Mouse (Mus musculus) urinary bladder, postnatal 25 days (tissue): ENCODE results near the gene Anxa1.

ENCODE experiments used
- DNase-seq: peaks from one replicate; pipeline ENCODE4 v3.0.0; 2022; ENCODE audit warnings: low spot score

The Anxa1 gene

DNA sequence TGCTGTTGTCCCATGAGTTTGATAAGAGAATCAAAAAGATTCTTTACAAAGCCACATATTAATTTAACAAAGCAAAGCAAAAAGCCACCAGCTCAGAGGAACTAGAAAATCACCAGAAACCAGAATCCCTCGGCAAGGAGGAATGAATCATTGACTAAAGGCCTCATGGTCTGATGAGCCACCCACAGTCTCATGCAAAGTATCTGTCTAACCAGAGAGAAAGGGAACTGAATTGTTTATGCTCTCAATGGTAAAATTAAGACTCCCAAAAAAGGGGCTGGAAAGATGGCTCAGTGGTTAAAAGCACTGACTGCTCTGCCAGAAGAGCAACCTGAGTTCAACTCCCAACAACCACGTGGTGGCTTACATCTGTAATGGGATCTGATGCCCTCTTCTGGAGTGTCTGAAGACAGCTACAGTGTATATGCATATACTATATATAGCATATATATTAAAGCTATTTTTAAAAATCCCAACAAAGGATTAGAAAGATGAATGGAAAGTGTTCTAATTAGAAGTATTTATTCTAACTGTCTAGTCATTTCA, 9.5 kb downstream of the Anxa1 start:
- no peak for DNase-seq

DNA sequence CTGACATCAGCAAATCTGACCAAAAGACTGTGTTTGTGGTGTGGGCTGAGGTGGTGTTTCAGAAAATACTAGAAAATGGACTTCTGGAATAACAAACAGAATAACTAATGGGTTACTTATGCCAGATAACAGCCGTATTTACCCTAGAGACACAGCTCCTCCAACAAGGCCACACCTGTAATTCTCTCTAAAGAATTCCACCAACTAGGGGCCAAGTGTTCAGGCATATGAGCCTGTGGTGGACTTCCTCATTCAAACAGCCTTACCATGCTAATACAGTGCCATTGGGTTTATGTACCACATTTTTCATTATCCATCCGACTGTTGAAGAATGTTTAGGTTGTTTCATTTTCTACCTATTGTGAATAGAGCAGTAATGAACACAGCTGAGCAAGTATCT, 20.6 kb downstream of the Anxa1 start:
- DNase-seq, result no peak

DNA sequence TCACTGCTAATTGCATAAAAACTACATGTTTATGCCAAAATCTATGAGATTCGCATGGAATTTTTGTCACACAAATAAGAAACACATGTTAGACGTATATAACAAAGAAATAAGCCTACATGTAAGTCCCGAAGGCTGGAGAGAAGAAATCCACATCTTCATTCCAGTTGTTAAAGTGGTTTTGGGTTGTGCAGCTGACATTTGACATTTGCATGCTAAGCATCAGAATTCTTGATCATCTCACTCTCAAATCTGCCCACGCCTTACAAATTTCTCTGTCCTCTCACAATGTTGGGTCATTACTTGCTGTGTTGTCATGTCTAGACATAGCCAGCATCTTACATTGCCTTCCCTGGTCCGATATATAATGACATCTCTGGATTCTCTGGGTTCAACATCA, 24.2 kb downstream of the Anxa1 start:
- DNase-seq, result no peak

DNA sequence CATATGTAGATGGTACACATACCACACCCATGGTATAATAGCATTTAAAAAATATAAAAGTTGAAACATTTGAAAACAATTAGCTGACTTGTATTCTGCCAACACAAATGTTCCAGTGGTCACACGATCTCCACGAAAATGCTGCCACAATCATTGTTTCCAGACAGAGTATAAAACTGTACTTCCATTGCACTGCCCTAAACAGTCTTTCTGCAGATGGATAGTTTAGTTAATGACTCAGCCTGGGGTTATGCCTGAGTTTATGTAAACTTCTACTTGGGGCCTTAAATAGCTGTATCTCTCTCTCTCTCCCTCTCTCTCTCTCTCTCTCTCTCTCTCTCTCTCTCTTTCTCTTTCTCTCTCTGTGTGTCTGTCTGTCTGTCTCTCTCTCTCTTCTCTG, 24.7 kb downstream of the Anxa1 start:
- DNase-seq, result no peak

DNA sequence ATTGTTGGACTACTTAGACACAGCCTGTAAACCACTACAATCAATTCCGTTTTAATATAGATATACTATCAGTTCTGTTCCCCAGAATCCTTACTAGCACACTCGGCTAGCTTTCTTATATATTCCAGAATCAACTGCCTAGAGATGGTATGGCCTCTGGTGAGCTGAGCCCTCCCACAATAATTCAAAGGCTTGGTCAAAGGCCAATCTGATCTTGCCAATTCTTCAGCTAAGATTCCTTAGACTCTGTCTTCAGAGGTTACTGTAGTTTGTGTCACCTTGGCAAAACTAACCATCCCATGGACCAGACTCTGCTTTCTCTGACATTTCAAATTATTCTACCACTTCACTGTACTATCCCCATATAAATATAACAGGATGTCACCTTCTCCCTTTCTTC, 25.4 kb downstream of the Anxa1 start:
- no peak for DNase-seq

DNA sequence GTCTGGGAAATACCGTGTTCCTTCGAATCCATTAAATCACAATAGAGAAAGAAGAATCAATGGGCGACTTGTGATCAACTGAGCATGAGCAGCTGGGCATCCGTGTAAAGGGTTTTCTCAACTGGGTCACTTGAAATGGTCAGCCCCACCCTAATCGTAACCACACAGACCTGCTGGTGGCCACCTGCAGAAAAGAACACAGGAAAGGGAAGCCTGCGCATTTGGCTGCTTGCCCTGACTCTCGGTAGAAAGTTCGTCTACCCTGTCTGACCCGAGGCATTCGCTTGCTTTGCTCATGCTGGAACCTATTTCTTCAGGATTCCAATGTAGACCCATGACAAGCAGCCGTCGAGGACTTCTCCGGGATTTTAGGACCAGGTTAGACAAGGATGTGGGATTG, 25.8 kb downstream of the Anxa1 start:
- DNase-seq, result no peak

DNA sequence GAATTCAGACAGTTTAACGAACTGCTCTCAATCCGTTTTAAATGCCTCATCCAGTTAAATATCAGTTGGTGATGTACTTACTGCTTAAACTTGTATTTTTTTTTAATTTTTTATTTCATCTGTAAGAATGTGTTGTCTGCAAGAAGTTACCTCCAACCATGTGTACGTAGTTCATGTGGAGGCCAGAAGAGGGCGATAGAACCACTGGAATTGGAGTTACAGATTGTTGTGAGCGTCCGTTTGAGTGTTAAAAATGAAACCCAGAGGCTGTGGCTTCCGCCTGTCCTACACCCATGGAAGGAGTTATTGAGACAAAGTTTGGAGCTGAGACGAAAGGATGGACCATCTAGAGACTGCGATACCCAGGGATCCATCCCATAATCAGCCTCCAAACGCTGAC, 27.5 kb downstream of the Anxa1 start:
- DNase-seq, result no peak

DNA sequence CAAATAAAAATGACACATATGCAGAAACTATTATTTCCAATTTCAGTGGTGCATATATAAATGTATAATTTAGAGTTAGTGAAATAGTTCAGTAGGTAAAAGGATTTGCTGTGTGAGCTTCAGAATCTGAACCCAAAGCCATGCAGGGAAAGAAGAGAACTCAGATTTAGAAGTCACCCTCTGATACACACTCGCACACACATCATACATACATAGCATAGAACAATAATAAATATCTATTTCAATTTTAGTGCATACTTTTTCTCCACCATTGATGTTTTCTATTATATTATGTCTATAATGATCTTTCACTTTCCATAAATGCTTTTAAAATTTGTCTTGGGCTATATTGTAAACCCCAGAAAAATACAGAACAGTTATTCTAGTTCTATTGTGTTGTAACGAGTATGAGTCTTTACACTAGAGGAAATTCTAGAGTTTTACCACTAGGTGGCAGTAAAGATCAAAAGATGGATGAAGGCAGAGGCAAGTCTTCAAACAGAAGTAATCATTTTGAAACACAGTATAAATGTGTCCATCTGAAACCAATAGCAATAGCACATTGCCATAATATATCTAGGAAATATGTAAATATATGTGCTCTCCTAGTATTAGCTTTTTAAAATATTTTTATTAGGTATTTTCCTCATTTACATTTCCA, 28.7 kb downstream of the Anxa1 start:
- no peak for DNase-seq

DNA sequence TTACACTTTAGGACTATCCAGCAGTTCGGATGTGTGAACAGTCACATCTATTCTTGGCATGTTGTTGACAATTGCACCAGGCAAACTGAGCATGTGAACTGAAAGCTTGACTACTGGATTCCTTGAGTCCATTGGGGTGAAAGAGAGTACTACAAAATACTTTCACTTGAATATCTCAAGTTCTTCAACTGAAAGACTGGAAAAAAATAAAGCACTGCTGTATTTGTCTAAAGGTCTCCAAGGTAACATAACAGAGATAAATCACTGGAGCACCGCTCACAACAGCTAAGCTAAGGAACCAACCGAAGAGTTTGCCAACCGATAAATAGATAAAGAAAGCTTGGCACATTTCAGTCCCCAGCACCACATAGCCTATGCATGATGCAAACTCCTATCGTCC, 32.1 kb downstream of the Anxa1 start:
- DNase-seq, result no peak

DNA sequence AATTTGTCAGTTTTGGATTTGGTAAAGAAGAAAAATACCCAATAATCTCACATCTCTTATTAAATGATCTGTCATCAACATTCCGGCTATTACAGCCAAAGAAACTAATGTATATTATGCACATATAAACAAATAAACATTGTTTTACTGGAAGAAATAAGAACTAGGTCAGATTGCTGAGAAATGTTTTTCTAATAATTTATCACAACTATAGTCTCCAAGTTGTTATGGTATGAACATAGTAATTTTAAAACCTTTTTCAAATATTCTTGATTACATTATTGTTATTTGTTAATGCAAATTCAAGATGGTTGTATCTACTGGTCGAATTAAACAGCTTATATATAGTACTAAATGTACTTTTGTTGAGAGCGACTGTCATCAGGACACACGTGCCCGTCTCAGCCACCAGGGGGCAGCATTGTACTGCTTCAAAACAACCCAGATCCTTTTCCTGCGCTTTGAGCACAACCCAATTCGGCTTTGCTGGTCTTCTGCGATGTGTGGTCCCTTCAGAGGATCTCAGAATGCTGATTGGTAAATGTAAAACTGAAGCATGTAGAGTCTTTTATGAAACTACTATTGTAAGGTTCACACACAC, 45.3 kb downstream of the Anxa1 start:
- DNase-seq, result peak; percentile 79

DNA sequence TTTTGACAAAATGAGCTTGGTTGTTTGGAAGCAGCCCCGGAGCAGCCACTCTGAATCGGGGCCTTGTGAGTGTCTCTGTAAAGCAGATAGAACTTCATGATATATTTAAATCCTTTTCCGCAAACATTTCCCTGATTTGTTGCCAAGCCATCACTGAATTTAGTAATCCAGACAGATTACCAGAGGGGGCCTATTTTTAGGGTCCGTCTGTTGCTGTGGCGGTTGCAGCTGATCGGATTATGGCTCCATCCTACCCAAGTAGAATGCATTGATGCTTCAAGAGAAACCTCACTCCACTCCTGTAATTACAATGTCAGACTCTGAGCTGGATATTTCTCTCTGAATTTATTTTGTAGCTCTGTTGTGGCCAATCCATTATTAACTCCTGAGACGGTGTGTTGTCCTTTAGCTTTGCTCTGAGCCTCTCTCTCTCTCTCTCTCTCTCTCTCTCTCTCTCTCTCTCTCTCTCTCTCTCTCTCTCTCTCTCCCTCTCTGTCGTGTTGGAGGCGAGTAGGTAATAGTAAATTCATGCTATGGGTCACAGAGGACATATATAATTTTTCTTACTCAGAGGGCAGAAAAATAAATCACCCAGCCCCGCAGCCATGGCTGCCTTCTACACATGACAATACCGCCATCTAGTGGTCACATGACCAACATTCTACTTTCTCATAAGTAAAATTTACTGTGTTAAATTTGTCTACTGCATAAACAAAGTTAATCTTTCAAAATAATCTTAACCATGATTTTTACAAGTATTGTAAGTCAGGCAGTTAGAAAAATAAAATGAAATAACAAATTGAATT, 46.0 kb downstream of the Anxa1 start:
- DNase-seq, result peak; percentile 29

DNA sequence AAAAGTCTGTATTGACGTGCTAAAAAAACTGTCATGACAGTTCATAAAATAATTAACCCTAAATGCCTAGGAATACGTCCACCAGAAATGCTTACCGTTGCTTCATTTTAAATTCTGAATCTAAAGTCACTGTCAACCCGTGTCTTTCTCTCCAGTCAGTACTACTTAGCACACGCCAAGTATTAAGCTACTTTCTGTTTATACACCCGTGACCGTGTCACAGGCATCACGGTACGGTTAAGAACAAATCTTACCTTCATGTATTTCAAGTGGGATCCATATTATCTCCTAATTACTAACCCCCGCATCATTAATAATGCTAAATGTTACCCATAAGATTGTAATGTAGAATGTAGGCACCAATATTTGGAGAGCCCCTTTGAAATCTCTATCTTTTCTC, 46.7 kb downstream of the Anxa1 start:
- no peak for DNase-seq
